Mouse (Mus musculus) heart, postnatal 10 days (tissue): Measurements from ENCODE around the gene Sparc. TPM values are rescaled to one million over a fixed set of nuclear protein-coding genes. Genes with fewer than 3 reads are reported as not detected.

Source experiments
- DNase-seq, 2 experiments: peaks; one replicate each; pipeline ENCODE4 v3.0.0; 2021
- intact Hi-C: fragments of 180-260 bp; cut with DNase I; formaldehyde crosslinking; loops from one replicate; pipeline ENCODE4 v1.15.1; 2025
- total RNA-seq, 2 experiments: library from RNA; stranded (reverse); gene quantifications; 2 replicates each; pipeline ENCODE4 v1.2.3; 2021

The Sparc gene
- total RNA-seq, 2 experiments from 2014 or later: 1,750 to 1,767 TPM

- intact Hi-C loops: no loop called here
- no peak for DNase-seq
These were observed 10.9 kb downstream of the Sparc start for GRCm38 (mm10) chr11:55412034-55412433.

GRCm38 (mm10) chr11:55410502-55410901 is 12.5 kb downstream of the Sparc start:
- DNase-seq: no peak
- intact Hi-C loops: no loop called here

GRCm38 (mm10) chr11:55410005-55410404 is 13.0 kb downstream of the Sparc start:
- intact Hi-C loops: no loop called here
- no peak for DNase-seq

- DNase-seq: no peak
- intact Hi-C loops: no loop called here
These were observed 15.8 kb downstream of the Sparc start for GRCm38 (mm10) chr11:55407133-55407532.

- peak; percentile 72 to 73 for DNase-seq
- intact Hi-C loops: no loop called here
These were observed 17.1 kb downstream of the Sparc start for GRCm38 (mm10) chr11:55405601-55406469.

GRCm38 (mm10) chr11:55404659-55405457 is 18.1 kb downstream of the Sparc start:
- intact Hi-C loops: no loop called here
- no peak for DNase-seq

GRCm38 (mm10) chr11:55400863-55401262 is 22.1 kb downstream of the Sparc start:
- intact Hi-C loops: no loop called here
- DNase-seq: no peak

- no peak for DNase-seq
- intact Hi-C loops: no loop called here
These were observed 24.6 kb downstream of the Sparc start for GRCm38 (mm10) chr11:55398371-55398770.

- intact Hi-C loops: no loop called here
- peak; percentile 74 to 79 for DNase-seq
These were observed 25.5 kb downstream of the Sparc start for GRCm38 (mm10) chr11:55397441-55397840.

- no peak for DNase-seq
- intact Hi-C loops: no loop called here
These were observed 25.9 kb downstream of the Sparc start for GRCm38 (mm10) chr11:55397036-55397435.

GRCm38 (mm10) chr11:55395073-55395642 is 27.8 kb downstream of the Sparc start:
- no peak for DNase-seq
- intact Hi-C loops: no loop called here

- intact Hi-C loops: loop anchor here (1.0 kb wide), 1 partner anchor 8 kb away; no protein-coding TSS in a partner anchor
- DNase-seq: no peak
These were observed 28.4 kb downstream of the Sparc start for GRCm38 (mm10) chr11:55394592-55394991.

GRCm38 (mm10) chr11:55392474-55392873 is 30.5 kb downstream of the Sparc start:
- intact Hi-C loops: no loop called here
- peak; percentile 70 to 77 for DNase-seq

- DNase-seq: peak; percentile 77 to 83
- intact Hi-C loops: loop anchor here (1.0 to 2.0 kb wide), 2 partner anchors 29 to 57 kb away; no protein-coding TSS in a partner anchor
These were observed 33.2 kb downstream of the Sparc start for GRCm38 (mm10) chr11:55389778-55390177.

GRCm38 (mm10) chr11:55387576-55387975 is 35.4 kb downstream of the Sparc start:
- no peak for DNase-seq
- intact Hi-C loops: no loop called here

- DNase-seq: peak; percentile 90 to 95
- intact Hi-C loops: loop anchor here (1.0 kb wide), 1 partner anchor 182 kb away; the partner anchor contains the start of gene Slc36a1
These were observed 36.4 kb downstream of the Sparc start for GRCm38 (mm10) chr11:55386424-55387063.

GRCm38 (mm10) chr11:55383463-55384045 is 39.4 kb downstream of the Sparc start:
- intact Hi-C loops: no loop called here
- no peak for DNase-seq

GRCm38 (mm10) chr11:55380908-55381307 is 42.1 kb downstream of the Sparc start:
- DNase-seq: no peak
- intact Hi-C loops: no loop called here

- DNase-seq: peak; percentile 89 to 91
These were observed 44.6 kb downstream of the Sparc start for GRCm38 (mm10) chr11:55378371-55378770.

GRCm38 (mm10) chr11:55373838-55374237 is 49.1 kb downstream of the Sparc start:
- DNase-seq: no peak
- intact Hi-C loops: no loop called here

More at GRCm38 (mm10) chr11:55378371-55378770, 44.6 kb downstream of the Sparc start:
- intact Hi-C loops: loop anchor here (5.0 kb wide), 1 partner anchor 116 kb away; no protein-coding TSS in a partner anchor
